Mouse (Mus musculus) forelimb bud, embryonic 11.5 days (tissue): Measurements from ENCODE around the gene Rfx8.

Source experiments
- DNase-seq: peaks from one replicate; pipeline ENCODE4 v3.0.0-alpha.2; 2012; ENCODE audit warnings: low read depth, low spot score

The Rfx8 gene

DNA sequence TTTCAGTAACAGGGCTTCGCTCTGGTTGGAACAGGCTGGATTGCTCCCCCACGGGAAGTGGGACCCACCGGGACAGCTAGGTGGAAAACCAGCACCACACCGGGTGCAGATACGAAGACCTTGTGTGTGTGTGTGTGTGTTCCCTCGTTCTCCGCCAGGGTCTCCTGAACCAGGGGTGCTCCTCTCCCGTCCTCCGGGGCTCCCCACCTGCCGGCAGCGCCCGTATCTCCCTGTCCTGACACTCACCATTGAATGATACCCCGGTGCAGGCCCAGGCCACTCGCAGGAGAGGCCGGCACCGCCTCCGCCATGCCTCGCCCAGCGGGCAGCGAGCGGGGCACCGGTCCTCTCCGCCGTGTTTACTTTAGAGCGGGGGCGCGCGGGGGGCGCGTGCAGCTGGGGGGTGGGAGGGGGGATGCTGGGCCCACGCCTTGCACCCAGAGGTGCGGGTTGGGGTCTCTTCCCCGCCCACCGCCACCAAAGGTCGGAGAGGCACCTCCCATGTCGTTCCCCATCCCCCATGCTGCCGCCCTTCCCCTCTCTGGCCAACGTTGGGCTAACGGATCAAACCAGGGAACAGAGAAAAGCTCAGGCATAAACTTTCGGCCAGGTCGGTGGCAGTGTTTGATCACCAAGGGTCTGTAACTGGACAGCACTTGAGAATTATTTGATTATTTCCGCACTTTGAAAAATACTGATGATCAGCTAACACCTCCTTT lies at the start of gene Rfx8:
Rfx8 (minus strand) TSS at position 366 of the 719 bp plus-strand sequence.
- DNase-seq: no peak

DNA sequence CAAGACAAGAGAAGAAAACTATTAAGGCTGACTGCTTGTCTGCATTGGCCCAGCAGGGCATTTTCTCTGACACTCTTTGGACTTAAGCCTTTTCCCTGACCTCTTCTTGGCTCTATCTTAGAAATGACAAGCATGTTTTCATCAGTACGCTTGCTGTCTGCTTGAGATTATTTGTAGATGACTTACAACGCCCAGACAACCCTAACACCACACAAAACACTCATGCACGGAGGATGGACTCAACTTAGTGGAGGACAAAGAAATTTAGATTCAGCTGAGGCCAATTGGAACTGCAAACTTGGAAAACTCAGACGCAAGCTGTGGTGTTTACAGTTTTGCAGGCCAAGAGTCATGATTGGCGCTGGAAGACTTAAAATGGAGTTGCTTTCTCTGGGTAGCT lies 49.6 kb upstream of the Rfx8 start:
- DNase-seq: no peak

DNA sequence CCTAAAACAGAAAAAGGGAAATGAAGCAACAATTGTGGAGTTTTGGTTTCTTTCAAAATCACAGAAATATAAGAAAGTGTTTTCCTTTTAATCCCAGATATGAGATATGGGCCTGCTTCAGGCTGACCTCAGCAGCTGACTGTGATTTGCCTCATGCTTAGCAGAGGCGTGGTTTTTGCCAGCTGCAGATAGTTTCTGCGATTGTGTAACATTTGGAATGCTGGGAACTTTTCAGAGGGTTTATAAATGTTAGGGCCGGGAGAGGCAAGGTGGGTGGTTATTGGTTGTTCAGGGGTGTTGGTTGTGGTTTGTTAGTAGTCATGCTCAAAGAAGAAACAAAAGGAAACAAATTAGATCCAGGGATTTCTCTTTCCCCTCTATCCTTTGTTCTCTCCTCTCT lies 47.2 kb upstream of the Rfx8 start:
- no peak for DNase-seq

DNA sequence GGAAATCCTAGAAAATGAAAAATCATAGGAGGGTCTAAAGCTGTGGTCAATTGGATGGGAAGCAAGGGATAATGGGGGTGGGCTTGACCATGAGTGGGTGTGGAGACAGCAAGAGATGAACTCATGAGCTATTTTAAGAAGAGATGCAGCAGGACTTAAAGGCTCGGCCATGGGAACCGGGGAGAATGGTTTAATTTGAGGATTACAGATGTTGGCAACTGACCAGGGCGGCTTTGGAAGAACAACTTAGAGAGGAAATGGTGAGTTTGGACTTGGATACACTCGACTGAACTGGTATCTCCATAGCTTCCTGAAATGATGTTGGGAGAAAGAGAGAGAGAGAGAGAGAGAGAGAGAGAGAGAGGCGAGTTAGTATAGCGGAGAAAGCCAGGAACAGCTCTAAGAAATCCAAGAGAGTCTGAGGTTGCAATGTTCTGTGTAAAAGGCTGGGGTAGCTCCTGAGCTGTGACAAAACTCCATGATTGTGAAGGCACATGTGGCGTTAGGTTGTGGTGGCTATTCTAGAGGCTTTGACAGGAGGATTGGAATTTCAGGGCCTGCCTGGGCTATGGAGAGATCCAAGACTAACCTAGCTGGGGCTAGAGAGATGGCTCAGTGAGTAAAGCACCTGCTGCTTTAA lies 45.2 kb upstream of the Rfx8 start:
- no peak for DNase-seq

DNA sequence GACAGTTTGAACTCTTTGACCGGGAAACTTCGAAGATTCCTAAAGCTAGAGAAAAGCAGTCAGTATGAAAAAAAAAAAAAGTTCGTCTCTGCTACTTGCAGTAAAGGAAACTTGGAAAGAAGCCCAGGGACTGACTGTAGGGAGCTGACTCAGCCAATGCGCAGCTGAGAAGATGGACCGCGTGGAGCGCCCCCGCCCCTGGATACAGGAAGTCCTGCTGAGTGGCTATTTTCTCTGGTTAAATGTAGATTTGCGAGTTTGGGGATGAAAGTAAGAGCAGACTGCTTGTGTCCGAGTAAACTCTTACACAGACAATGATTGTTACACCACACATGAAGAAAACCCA lies 41.2 kb upstream of the Rfx8 start:
- no peak for DNase-seq

DNA sequence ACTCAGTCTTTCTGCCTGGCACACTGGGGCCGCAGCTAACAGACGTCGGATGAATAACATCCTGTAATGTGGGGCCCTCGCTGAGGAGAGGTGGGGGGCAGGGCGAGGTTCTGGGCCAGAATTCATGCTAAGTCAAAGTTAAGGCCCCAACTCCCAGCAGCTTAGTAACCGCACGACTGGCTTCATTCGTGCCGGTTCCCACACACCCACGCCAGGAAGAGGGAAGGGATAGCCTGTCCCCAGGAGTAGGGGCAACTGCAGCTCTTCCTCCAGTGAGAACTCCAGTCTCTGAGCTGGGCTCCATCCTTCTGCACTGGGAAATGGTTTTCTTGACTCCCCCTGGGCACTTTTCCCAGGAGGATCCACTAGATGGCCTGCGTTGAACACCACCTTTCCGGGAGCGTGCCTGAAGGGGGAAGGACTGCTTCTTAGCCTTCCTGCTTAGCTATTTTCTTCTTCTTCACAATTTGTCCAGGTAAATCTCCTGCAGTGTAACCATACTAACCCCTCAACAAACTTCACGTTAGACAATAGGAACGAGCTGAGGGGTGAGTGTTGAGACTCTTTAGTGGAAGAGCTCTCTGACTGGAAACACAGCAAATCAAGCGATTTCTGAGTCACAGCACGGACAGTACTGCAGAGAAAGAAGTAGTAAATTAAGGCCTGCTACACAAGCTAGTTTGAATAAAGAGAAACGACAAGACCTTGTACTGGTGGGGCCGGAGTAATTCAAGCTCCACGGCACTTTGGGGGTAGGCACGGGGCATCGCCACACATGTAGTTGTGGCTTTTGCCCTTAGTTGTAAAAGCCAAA lies 40.6 kb upstream of the Rfx8 start:
- DNase-seq: peak; percentile 65

DNA sequence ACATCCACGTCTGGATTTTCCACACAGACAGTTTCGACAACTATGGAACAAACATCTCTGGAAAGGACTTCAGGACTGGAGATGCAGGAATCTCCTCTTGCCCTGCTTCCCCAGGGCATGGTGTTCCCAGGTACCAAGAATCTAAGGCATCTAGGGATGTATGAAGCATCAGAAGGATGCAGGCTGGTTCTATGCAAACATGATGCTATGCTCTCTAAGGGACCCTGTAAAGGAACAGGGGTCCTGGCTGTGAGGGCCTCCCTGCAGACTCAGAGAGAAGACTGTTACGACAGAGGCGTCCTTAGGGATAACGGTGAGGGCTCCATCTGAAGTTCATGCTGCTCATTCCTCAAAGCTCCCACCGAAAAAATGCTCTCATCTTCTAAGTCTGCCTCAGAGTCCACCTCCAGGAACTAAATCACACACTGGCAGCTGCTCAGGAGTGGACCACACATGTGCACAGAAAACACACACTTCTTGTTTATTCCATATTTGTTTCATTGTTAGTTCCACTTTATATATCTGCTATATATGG lies 39.5 kb upstream of the Rfx8 start:
- no peak for DNase-seq

DNA sequence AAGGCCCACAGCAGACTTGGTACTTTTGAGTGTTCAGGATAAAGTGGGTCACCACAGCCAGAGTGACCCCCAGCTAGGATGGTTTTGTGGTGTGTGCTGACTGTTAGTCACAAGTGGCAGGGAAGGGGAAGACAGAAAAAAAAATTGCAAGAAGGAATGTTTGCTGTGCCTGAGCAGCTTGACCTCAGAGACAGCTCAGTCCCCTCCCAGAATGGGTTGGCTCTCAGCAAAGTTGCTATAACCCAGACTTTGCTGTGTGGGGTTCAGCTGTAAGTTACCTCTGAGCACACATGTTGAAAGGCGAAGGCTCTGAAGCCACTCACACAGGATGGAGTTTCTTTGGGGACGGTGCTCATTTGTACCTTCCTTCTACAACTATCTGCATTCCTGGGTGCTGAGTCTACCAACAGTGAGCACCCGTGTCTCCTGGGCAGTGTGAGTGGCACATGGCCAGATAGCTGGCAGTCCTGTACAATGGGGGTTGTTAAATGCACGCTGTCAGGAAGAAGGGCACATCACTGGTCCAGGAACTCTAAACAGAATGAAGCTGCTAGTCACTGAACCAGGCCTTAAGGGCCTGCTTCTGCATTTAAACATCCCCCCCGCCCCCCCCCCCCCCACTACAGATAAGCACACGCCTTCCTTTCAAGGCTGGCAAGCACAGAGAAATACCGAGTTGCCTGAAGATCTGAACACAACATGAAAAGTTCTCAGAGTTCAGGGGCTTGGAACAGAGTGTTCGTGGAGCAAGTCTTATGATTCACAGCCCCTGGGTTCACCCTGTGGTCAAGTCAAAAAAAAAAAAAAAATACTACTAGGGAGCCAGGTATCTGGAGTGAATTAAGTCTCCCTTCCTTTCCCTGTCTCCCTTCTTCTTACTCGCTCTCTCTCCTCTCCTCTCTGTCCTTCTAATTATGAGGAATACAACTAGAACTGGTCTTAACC lies 38.7 kb upstream of the Rfx8 start:
- no peak for DNase-seq

DNA sequence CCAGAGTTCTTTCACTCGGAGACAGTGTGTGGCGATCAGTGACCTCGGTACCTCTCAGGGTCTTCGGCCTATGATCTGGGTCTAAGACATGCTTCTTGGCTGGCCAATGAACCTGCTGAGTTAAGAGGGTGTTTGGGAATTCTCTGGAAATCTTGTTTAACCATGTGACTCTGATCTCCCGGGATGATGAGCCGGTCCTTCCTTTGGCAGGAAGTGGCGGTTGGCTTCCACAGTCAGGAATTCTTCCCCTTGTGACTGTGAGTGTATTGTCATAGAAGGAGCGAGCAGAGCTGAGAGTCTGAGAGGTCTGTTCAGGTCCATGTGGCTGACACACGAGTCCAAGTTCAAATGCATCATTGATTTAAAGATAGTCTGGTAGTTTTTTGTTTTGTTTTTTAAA lies 37.4 kb upstream of the Rfx8 start:
- DNase-seq: no peak

DNA sequence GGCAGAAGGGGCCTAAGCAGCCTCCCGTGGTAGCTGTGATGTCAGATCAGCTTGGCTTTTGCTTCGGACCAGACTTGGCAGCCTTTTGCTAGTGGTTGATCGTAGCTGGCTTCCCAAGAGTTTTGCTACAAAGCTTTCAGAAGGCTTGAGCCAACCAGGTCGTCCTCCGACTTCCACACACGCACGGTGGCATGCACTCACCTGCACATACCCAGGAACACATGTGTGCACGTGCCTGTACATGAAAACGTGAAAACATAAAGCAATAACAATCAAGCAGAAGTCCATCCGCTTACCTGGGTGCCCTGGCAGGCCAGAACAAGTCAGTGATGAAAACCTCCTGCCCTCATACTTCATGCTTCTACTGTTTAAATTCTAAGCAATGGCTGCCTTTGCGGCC lies 36.2 kb upstream of the Rfx8 start:
- no peak for DNase-seq

DNA sequence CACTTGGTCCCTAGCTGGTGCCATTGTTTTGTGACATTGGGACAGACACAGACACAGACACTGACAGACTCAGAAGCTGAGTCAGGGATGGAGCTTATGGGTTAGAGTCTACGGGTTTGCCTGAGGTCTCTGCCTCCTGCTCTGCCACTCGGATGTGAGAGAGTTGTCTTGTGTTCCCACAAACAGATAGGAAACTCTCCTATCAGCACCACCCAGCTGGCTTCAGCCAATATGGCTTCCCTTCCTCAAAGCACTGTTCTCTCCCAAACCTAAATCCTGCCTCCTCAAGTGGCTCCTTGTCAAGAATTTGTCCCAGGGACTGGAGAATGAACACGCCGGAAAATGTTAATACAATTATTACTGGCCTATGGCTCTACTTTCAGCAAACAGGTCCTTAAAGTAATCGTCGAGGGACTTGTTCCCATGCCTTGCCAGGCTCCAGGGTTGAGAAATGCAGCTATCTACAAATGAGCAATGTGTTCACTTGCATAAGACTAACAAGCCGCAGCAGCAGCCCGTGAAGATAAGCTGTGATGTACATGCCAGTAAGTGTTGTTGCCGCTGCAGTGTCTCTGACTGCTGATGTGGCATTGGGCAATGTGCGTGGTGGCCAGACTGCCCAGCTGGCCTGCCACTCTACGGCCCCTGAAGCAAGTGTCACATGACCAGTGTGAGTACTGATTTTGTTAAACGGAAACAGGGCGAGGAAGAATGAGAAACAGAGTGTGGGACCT lies 33.6 kb upstream of the Rfx8 start:
- DNase-seq: no peak

DNA sequence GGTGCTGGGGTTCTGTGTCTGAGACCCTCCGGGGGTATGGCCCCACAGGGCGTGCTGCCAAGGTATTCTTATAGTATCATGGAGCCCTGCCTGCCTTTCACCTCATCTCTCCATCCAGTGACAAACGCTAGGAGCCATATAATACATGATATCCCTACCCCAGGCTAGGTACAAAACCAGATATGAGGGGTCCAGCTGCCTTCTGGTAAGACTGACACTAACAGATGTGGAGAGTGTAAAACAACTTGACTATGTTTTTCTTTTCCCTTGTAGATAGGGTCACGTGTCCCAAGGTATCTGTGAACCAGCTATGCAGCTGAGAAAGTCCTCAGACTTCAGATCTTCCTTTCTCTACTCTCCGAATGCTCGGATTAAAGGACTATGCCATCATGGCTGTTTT lies 30.7 kb upstream of the Rfx8 start:
- DNase-seq: no peak

DNA sequence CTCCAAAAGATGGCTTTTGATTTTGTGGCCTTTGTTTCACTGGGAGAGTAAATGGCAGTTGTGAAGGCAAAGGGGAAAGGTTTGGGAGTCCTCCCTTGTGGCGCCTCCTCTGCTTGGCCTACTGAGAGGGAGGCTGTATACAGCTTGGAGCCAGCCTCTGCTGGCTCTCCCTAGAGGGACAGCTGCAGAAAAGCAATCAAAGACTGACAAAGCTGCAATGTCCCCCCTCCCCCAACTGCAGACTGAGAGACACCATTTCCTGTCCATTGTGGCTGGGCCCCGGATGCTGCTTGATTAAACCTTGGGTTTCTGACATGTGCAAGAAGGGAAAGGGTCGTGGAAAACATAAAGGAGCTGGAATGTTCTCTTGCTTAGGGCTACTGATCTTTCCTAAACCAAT lies 28.9 kb upstream of the Rfx8 start:
- no peak for DNase-seq

DNA sequence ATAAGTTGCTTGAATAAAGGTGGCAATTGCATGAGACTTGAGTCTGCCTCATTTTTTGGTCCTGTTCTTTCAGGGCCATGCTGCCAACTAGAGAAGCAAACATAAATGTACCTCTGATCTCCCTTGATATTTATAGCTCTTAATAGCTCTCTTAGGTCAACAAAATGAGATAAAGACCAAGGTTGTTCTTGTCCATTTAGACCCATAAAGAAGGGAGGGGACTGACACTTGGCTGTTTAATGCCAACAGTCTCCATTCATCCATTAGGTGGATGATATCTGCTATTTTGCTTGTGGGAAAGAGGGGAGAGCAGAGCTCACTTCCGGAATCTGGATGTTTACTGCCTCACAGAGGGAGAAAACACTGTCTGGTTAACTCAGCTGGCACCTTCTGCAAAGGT lies 28.4 kb upstream of the Rfx8 start:
- DNase-seq: no peak

DNA sequence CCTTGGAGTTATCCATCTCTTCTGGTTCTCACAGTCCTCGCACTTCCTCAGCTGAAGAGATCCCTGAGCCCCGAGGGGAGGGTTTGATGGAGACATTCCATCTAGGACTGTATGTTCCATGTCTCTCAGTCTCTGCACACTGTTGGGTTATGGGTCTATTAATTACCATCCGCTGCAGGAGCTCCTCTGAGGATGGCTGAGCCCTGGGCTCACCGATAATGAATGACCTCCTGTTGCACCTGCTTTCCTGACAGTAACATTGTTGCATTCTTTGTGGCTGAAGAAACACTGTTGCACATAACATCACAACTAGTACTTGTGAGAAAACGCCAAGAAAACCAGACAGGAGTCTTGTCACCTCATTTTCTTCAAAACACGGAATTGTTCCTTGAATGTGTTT lies 27.9 kb upstream of the Rfx8 start:
- DNase-seq: no peak

DNA sequence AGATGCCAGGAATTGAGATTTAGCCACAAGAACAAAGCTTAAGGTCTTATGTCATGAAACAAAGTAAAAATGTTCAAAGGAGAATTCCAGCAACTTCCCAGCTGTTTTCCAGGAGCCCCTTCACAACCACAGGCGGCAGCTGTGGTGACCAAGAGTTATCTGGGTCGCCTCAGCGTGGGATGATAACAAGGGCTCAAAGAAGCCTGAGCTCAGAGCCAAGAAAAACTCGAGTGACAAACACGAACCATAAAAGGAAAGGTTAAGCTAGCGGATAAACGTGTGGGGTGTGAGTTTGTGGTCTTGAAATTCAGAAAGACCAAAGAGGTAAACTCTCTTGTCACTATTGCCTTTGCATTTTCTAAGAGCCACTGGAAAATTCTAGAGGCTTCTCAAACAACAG lies 25.7 kb upstream of the Rfx8 start:
- DNase-seq: no peak

DNA sequence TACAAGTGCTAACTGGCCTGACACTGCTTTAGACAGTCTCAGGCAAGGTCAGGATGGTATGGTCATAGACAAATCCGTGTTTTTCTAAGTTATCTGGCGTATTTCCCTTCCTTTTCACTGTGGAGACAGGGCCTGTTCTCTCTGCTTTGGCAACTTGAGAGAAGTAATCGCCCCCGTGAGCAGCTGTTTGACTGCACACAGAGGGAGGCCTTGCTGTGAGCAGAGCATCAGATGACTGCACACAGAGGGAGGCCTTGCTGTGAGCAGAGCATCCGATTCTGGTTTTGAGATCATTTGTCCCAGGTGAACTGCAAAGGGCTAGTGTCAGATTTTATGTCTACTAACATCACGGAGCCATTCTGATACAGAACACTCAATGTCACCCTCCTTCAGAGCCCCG lies 20.2 kb upstream of the Rfx8 start:
- DNase-seq: no peak

DNA sequence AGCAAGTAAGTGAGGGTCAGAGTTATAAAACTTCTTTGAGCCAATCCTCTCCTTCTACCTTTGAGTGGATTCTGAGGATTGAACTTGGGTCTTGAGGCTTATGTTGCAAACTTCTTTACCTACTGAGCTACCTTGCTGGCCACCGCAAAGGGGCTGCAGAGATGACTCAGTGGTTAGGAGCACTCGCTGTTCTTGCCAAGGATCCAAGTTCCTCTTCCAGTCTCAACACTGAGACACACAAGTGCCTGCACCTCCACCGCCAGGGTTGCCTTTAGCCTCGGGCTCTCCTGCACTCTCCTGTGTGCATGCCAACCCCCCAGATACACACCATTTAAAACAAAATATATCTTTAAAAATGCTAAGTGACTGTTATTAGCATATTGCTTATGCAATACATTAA lies 19.2 kb upstream of the Rfx8 start:
- DNase-seq: no peak

DNA sequence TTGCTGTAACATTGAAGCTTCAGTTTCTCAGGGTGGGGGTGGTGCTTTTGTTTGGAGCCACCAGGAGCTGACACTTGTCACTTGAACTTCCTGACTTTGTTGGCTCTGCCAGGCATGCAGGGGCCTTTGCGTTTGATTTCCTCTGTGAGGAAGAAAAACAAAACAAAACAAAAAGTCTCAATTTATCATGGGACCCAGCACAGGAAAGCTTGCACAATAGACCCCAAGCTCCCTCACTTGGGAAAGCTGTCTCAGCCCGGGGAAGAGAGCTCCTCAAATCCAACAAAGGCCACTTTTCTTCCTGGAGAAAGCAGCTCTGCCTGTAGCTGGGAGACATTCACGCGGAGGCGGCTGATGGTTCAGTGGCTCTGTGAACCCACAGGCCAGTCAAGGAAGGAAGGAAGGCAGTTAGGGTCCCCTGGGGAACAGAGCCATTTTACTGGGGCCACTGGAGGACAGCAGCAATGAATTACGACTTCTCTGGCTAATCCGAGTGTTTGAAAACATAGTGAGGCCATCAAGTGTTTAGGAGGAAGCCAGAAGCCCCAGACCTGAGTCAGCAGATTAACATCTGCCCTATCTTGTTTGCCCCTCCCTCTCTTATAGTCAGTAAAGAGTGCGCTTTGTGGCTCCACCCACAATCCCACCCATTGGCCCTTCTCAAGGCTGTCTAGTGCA lies 15.3 kb upstream of the Rfx8 start:
- no peak for DNase-seq

DNA sequence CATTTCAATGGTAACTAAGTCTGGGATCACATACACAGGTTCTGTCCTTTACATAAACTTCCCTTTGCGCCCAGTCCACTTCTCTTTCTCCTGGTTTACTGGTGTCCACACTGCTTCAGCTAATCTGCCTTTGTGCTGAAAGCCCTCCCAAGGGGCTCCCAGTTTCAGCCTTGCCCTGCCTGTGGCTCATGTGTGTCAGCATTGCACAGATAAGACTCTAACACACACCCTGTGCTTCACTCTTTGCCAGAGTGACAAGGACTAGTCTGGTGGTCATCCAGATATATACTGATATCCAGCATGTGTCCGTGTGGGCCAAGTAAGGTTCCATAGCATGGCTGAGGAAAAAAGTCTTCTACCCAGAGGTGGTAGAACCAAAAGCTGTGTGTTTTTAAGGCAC lies 14.7 kb upstream of the Rfx8 start:
- DNase-seq: no peak
